Mouse (Mus musculus): ENCODE data around the gene 2210016F16Rik.
"Not testable (repeated sequence)": the region's sequence is repeated elsewhere in the genome, so short reads cannot be mapped to it uniquely, and the experiment has no call there.

The 2210016F16Rik gene

DNA sequence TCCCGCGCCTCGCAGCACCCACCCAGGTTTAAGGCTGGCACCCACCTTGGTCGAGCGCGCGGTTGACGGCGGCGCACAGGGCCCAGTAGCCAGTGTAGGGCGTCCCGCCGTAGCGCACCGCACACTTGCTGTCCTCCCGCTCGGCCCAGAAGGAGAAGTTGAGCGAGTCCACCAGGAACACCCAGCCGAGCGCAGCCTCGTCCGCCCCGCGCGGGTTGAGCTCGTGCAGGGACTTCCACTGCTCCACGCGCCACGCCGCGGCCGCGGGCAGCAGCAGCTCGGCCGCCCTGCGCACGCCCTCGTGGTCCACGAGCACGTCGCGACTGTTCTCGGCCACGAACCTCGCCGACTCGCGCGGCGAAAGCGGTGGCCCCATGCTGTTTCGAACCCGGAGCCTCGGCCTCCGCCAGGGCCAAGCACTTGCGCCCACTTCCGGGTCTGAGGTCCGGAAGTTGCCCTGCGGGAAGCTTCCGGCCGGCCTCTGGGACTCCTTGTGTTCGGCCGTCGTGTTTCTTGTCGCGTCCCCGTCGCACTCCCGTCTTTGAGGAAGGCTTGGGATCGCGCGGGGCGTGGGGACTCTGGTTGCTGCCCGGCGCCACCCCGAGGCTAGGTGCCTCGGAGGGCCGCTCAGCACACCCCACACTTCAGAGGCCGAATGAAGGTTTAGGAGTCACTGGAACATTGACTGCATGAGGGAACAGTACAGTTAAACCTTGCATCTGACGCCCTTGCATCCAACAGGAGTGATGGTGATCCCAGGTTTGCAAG, at the start of gene 2210016F16Rik:
Gene 2210016F16Rik (minus strand): TSS at position 447 of the 768 bp plus-strand sequence.
- DNase-seq (ENCODE audit: low read depth, low spot score), result no peak

DNA sequence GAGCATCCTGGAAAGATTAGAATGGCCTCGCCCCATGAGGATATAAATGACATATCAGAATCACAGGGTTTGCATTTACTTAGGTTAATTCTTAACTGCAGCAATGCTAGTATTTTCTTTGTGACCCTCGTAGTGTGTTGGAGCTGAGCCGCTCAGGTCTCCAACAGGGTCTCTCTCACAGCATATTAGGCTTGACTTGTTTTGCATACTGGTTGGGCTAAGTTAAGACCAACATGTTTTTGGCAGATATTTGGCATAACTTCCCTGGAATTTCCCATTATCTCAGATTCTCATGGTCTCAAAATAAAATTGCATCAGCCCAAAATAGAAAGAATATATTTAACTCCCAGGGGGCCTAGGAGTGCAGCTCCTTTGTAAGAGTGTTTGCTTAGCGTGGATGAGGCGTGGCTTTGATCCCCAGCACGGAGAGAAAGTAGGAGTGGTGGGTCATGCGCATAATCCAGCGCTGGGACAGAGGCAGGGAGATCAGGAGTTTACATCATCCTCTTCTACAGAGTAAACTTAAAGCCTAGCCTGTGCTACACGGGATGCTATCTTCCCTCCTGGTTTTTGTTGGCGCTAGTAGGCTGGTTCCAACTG, 38.1 kb upstream of the 2210016F16Rik start:
- peak; percentile 63 for DNase-seq (ENCODE audit: low read depth, low spot score)

DNA sequence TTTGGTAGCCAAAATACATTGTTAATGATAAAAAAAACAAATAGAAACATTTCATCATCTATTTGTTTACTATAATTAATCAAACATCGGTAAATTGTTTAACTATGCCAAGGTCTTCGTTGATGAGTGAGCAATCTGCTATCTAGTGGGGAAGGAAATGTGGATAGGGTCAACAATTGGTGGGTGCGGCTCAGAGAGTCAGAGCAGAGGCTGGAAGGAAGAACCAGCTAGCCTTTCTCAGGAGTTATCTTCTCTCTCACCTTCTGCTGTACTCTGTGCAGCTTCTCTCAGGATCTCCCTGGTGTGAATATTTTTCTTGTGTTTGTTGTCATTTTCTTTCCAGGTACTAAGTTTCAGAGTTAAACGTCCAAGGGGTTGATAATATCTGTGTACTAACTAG, 37.2 kb upstream of the 2210016F16Rik start:
- DNase-seq (ENCODE audit: low read depth, low spot score), result no peak

DNA sequence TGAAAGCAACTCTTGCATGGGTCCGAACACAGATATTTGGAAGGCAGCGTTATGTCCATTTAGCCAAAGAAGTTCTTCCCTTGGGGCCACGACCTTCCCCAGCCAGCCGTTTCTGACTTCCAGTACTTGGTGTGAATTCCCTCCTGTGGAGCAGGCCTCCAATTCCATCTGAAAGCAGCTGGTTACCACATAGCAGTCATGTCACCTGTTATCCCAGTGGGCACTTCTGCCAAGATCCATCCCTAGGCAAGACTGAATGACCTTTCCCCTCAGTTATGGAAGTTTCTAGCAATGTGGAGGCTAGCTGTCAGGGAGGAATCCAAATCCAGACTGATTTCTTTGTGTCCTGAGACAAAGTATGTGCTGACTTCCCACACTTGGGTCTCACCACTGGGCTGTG, 36.0 kb upstream of the 2210016F16Rik start:
- DNase-seq (ENCODE audit: low read depth, low spot score), result no peak

DNA sequence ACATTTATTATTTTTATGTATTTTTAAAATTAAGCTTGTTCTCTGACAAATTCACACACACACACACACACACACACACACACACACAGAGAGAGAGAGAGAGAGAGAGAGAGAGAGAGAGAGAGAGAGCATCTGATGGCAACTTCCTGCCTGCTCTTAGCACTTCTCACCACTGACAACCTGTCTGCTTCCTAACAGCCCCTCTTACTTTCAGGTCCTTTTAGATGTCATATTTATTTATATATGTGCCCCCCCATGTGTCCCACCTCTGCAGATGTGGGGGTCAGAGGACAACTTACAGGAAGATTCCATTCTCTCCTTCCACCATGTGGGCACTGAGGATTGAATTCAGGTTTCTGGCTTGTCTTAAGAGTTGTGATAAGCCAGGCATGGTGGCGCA, 34.2 kb upstream of the 2210016F16Rik start:
- DNase-seq (ENCODE audit: low read depth, low spot score), result no peak

DNA sequence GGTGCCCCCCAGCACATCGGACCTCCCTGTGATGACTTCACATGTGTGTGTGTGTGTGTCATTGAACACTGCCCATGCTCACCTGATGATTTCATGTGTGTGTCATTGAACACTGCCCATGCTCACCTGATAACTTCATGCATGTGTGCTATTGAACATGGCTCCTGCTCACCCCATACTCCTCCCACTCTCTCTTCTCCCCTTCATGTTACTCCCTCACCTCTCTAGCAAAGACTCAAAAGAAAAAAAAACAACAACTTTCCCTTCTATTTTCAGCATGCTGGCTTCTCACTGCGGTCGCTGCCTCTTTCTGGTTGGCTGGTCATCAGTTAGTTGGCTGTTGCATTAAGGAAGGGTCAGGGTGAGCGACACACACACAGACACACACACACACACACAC, 33.6 kb upstream of the 2210016F16Rik start:
- no peak for DNase-seq (ENCODE audit: low read depth, low spot score)

DNA sequence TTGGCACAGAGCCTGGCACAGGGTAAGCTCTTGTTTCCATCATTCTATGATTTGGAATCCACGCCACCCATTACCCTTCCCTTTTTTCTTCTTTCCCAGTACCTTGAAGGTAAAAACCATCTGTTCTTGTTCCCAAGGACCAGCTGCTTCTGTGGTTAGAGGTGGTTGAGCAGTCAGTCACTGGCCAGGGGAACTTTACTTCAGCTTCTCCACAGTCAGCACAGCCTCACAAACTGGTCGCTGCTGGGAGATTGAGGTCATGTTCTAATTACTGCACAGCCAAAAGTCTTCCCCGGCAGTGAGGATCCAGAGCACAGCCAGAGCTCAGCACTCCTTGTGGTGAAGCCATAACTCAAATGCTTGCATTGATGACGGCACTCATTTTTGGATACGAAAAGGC, 30.8 kb upstream of the 2210016F16Rik start:
- DNase-seq (ENCODE audit: low read depth, low spot score), result no peak

DNA sequence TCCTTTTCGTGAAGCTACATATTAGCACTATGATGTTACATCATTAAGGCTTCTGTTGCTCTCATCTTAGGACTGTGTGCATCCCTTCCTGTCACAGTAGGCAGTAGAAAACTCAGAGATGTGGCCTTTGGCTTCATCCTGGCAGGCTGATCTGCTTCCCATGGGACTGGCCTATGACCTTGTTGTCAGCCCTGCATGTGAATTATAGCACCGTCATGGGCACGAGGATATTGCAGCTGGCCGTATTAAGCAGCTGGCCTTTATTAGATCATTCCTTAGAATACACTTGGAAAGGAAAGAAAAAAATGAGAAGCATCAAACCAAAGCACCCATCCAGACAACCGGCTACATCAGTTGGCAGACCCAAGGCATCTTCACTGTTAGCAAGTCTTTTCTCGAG, 30.3 kb upstream of the 2210016F16Rik start:
- DNase-seq (ENCODE audit: low read depth, low spot score), result peak; percentile 12

DNA sequence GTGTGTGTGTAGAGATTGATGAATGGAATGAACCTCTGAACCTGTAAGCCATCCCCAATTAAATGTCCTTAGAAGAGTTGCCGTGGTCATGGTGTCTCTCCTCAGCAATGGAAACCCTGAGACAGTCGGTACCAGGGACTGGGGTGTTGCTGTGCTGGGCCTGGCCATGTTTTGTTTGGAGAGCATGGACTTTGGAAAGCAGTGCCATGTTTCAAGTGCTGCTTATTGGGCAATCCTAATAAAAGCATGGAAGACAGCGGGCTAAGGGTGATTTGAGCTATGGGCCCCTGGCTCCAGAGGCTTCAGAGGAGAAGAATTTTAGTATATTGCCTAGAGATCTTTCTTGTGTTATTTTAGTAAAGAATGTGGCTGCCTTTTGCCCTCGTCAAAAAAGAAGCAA, 26.0 kb upstream of the 2210016F16Rik start:
- no peak for DNase-seq (ENCODE audit: low read depth, low spot score)

DNA sequence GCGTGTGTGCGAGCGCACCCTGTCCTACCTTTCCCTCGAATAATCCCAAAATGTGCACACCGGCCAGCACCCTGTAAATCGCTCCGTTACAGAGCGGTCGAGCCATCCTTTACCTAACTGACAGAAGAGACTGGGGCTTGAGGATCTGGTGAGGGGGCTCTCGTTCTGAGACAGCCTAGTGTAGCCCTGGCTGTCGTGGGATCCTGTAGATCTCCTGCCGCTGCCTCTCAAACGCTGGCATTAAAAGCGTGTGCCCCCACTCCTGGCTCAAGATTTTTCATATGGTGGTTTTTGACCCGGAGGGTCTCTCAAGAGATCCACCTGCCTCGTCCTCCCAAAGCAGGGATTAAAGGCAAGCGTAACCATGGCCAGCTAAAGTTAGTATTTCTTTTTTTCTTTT, 18.2 kb upstream of the 2210016F16Rik start, which contains the start of gene Hnrnpk:
Gene Hnrnpk (minus strand): TSS at position 101 of the 400 bp plus-strand sequence.
- DNase-seq (ENCODE audit: low read depth, low spot score), result not testable (repeated sequence)

DNA sequence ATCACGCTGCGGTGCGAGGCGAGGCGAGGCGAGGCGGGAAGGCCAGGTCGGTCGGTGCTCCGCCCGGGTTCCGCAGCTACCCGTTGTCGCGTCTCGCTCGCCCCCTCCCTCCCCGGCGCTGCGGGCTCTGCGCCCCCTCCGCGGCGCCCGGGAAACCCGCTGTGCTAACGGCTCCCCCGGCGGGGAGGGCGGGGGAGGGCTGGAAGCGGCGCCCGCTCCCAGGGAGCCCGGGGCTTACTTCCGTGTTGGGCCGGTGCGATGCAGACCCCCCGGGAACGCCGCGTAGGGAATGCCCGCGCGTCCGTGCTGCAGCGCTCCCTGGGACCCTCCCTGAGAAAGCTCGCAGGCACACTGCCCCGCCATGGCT, 17.7 kb upstream of the 2210016F16Rik start:
- no peak for DNase-seq (ENCODE audit: low read depth, low spot score)

DNA sequence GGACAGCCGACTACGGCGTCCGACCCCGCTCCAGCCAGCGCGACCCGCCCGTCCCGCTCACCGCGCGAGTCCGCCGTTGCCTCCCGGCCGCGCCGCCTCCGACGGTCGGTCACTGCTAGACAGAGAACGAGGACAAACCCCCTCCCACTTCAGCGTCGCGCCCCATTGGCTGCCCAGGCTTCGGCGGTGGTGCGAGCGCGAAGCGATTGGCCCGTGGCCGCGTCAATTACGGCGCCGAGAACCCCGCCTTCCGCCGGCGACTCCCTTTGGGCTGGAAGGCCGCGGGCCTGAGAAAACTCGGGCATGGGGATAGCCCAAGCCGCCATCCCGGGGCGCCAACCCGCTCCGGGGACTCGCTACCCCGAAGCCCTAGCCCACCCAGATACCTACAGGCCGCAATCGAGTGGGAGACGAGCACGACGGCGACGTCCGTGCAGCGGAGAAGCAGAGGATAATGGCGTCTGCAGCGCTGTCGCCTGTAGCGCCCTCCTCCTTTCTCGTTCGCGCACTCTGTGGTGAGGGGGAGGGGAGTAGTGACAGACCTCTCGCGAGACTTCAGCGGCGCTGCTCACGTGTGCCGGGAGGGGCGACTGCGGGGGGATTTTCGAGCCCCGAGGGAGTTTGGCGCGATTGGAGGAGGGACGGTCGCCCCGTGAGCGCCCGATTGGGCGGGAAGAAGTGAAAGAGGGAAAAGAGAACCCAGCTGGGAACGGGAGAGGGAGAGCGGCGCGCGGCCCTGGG, 17.1 kb upstream of the 2210016F16Rik start, which contains the start of gene Rmi1:
Gene Rmi1 (plus strand): TSS at position 246 of the 741 bp plus-strand sequence.
- DNase-seq (ENCODE audit: low read depth, low spot score), result peak; percentile 96

DNA sequence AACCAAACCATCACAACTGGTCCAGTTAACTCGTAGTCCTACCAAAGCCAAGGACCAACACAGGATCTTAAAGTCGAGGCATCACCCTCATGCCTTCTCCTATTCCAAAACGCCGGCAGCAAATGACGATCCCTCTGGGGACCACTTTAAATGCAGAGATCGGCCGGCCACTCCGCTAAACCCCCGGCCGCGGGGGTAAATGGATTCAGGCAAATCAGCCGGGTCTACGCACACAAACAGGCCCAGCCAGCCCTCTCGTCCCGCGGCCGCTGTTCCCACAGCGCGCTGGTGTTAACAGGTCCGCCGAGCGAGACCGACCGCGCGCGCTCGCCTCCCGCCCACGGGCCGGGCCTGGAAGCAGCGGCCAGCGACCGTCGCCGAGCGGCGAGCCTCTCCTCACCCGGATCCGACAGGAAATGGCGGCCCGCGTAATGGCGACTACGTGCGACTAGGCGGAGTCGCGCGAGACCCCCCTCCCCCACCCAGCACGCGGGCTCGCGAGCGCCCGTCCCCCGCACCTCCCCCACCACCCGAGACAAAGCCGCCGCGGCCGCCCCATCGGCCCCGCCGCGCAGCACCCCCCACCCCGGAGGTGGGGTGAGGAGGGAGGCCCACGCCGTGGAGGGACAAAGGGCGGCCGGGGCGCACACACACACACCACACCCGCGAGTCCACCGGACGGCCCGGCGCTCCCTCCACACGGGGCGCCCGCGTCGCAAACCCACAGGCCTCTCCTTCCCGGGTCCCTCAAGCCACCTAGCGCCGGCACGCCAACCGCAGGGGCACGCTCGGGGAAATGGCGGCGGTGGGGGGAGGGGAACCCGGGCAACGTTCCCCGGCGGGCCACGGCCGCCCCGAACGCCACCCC, 16.3 kb upstream of the 2210016F16Rik start:
- peak; percentile 63 for DNase-seq (ENCODE audit: low read depth, low spot score)

DNA sequence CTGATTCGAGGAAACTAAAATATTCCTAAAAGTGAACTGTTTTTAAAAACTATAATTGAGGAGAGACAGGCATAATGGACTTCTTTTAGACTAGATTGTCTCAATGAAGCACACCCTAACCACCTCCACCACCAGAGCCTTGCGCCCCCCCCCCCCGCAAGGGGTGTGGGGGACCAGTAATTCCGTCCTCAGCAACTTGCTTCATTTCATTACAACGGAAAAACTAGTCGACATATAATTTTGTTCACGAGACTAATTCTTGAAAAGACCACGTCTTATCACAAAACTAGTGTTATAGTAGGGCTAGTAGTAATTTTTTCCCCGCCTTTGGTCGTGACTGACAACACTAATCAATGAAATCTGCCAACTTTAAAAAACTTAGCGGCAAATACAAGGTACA, 15.6 kb upstream of the 2210016F16Rik start:
- peak; percentile 40 for DNase-seq (ENCODE audit: low read depth, low spot score)

DNA sequence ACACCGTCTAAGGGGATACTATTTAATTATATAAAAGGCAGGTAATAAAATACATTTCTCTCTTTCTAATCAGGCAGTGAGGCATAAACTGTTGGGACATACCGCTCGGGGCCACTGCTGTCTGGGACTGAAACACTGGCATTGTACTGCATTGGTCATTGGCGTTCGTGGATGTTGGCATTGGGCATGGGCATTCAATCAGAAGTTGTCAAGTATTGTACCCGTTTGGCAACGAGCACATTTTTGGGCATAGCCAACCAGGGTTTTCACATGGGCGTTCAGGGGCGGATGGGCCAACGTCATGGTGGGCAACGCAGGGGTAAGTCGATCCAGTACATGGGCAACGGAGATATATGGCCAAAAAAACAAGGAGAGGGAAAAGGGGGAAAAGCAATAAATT, 12.6 kb upstream of the 2210016F16Rik start:
- DNase-seq (ENCODE audit: low read depth, low spot score), result no peak

DNA sequence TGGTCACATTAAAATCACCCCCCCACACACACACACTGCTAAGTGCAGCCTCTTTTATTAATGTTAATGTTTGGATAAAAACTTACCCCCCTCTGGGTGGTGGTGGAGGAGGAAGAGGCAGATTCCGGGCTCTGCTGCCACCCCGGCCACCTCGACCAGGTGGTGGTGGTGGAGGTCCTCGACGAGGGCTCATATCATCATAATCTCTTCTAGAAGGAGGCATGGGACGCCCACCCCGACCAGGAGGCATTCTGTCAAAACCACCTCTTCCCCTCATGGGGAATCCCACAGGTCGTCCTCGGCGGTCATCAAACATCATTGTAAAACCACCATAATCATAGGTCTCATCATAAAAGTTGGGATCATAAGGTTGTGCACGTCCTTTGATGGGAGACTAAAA, 9.4 kb upstream of the 2210016F16Rik start:
- not testable (repeated sequence) for DNase-seq (ENCODE audit: low read depth, low spot score)

DNA sequence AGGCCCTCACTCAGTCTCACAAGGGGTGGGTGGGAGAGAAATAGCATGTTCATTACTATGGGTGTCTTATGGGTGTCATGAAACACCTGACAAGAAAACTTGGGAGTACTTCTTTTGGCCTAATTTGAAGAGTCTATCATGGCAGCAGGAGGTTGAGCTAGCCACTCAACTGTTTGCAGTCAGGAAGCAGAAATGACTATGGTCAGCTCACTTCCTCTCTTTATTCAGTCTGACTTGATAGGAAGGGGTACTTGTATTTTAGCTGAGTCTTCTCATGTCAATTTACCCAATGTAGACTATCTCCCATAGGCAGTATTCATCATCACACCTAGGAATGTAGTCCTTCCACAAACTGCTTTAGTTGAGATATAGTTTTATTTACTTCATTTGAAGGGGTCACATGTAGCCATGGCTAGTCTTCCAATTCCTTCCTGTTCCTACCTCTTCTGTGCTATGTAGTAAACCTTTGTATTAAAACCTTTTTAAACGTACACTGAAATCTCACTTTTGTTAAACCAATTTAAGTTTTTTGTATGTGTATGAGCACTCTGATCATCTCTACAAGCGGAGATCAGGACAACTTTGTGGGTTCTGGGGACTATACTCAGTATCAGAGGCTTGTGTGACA, 4.4 kb upstream of the 2210016F16Rik start:
- DNase-seq (ENCODE audit: low read depth, low spot score), result peak; percentile 52

DNA sequence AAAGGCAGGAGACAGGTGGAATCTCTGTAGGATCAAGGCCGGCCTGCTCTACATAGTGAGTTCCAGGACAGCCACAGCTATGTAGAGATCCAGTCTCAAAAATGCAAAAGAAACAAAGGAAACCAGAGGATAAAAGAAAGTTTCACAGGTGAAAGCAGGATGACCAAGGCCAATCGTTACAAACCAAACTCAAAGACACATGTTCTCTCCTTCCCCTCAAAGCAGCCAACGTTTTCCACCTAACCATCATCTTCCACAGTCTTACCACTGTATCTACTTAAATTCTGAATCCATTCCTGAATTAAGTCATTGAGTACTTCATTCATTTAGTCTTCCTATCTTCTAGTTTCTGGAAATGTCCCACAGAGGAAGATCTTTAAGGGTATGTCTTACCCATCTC, 3.4 kb upstream of the 2210016F16Rik start:
- DNase-seq (ENCODE audit: low read depth, low spot score), result no peak

DNA sequence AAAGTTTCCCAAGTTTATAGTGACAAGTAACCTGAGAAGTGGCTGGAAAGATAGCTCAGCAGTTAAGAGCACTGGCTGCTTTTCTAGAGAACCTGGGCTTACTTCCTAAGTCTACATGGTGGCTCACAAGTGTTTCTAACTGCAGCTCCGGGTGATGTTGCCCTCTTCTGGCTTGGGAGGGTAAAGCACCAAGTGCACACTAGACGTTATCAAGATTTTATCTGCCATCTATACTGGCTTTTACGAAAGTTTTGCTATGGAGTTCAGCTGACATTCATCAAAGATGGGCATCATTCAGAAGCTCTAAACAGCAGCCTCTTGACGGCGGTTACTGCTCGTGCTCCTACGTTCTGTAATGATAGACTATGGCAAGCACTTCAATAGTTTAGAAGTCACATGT, 2.9 kb upstream of the 2210016F16Rik start:
- peak; percentile 86 for DNase-seq (ENCODE audit: low read depth, low spot score)

DNA sequence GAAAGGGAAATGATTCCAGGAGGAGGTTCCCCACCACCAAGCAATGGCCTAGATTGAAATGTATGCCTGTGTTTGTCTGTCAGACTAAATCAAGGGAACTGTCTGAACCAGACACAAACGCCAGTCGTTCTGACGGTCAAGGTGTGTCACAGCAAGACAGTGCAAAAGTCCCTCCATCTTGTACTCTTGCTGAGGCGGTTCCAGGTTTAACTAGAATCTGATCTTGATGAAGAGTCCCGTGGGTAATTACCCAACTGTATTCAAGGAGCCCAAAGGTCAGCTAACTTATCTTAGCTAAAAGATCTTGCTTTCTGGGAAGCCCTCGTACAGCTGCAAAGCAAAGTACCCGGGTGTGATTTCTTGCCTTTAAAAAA, 509 bp upstream of the 2210016F16Rik start:
- no peak for DNase-seq (ENCODE audit: low read depth, low spot score)

DNA sequence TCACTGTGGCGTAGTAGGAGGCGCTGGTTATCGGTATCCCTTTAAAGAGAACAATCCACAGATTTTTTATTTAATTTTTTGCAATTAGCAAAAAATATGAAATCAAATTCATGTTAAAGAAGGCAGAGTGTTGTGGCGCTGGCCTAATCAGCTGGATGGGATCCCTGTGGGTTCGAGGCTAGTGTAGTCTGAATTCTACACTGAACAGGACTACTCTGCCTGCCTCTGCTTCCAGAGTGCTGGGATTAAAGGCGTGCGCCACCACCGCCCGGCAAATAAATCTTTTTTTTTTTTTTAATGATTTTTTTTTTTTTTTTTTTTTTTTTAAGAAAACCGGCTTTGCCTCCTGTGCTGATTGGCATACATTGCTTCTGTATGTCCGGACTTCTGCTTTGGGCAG, 654 bp downstream of the 2210016F16Rik start:
- DNase-seq (ENCODE audit: low read depth, low spot score), result no peak
